Mouse (Mus musculus) neural tube, embryonic 13.5 days (tissue): ENCODE measurements around the gene Sptbn4. TPM values are rescaled to one million over a fixed set of nuclear protein-coding genes. Genes with fewer than 3 reads are reported as not detected.

Source experiments
- ATAC-seq: fragments of 200-750 bp; cut with Nextera tagmentation; 2 replicates; pipeline ENCODE4 v1.8.0; 2017; ENCODE audit warnings: low read depth, mild to moderate bottlenecking, moderate TSS enrichment, moderate library complexity
- H3K27ac ChIP-seq: fragments of 300-500 bp; sonication (generic); replicated peaks from 2 replicates; pipeline ENCODE4 v1.5.1; 2015; ENCODE audit warnings: moderate library complexity, mild to moderate bottlenecking, inconsistent platforms
- H3K27me3 ChIP-seq: fragments of 300-500 bp; sonication (generic); 2 replicates; pipeline ENCODE4 v1.6.1; 2015; ENCODE audit warnings: mild to moderate bottlenecking, inconsistent platforms
- H3K36me3 ChIP-seq: fragments of 300-500 bp; sonication (generic); 2 replicates; pipeline ENCODE4 v1.6.1; 2015; ENCODE audit warnings: mild to moderate bottlenecking, inconsistent platforms
- H3K4me1 ChIP-seq: fragments of 300-500 bp; sonication (generic); replicated peaks from 2 replicates; pipeline ENCODE4 v1.6.1; 2015; ENCODE audit warnings: inconsistent platforms
- H3K4me2 ChIP-seq: fragments of 300-500 bp; sonication (generic); 2 replicates; pipeline ENCODE4 v1.6.1; 2015; ENCODE audit warnings: inconsistent platforms, mild to moderate bottlenecking, moderate library complexity
- H3K4me3 ChIP-seq: fragments of 300-500 bp; sonication (generic); 2 replicates; pipeline ENCODE4 v1.5.1; 2015; ENCODE audit warnings: mild to moderate bottlenecking, inconsistent platforms
- H3K9ac ChIP-seq: fragments of 300-500 bp; sonication (generic); 2 replicates; pipeline ENCODE4 v1.6.1; 2015; ENCODE audit warnings: moderate library complexity, mild to moderate bottlenecking, inconsistent platforms
- H3K9me3 ChIP-seq: fragments of 300-500 bp; sonication (generic); 2 replicates; pipeline ENCODE4 v1.6.1; 2016; ENCODE audit warnings: inconsistent platforms
- WGBS: fragments of 180-500 bp; shearing (Covaris S2); methylation state at CpG from one replicate; pipeline ENCODE4 v1.1.7; 2015; 5-methylcytosine and 5-hydroxymethylcytosine counted together
- polyA plus RNA-seq: library from polyadenylated mRNA; unstranded; fragments of >200 nt; fragmentation: Nextera tagmentation; extraction: Ambion mirVana; gene quantifications from 2 replicates; pipeline ENCODE4 v1.2.1, GENCODE M21; 2015

Sptbn4 gene
- polyA plus RNA-seq, 1 experiment from 2014 or later: 2.8 TPM

DNA sequence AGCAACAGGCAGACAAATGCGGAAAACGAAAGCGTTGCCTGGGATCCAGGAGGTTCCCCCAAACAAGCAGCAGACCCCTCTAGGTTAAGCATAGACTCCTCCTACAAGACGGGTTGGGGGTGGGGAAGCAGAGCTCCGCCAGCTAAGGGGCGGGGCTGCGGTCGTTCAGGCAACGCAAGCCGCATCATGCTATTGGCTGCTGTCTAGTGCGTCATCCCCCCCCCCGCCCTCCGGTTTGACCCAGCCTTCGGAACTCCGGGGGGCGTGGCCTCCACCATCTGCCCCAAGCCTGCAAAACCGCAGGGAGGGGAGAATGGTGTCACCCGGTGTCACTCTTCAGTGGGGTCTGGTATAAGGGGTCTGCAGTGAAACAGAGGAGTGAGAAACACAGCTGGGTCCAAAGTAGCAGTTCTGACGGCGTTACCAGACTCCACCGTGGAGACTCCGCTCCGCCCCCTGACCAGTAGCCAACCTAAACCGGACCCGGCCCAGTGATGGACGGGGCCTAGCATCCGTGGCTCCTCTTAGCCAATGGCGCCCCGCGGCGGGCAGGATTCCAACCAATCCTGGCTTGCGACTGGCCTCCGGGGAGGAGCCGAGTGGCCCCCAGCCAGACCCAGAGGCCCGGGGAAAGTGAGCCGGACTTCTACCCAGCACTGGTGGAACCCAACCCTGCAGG, 25.8 kb upstream of the Sptbn4 start, which contains the start of gene Sertad3:
Sertad3 (plus strand) TSS at position 613 of the 679 bp plus-strand sequence.
- Histone ChIP-seq H3K4me3 (peak within 1 kb of the TSS; percentile 66), H3K4me2 (peak within 1 kb of the TSS; percentile 80), H3K9me3 (no peaks in the 10 kb centered on the region), H3K36me3 (peaks cover 9% of the 10 kb centered on the region), H3K4me1 (peaks cover 18% of the 10 kb centered on the region), H3K27me3 (no peaks in the 10 kb centered on the region), H3K9ac (peak within 1 kb of the TSS; percentile 73), H3K27ac (peak within 1 kb of the TSS; percentile 88)
- ATAC-seq: peak; percentile 94
- under 1% methylated on average over 36 of the region's 36 CpGs for WGBS

DNA sequence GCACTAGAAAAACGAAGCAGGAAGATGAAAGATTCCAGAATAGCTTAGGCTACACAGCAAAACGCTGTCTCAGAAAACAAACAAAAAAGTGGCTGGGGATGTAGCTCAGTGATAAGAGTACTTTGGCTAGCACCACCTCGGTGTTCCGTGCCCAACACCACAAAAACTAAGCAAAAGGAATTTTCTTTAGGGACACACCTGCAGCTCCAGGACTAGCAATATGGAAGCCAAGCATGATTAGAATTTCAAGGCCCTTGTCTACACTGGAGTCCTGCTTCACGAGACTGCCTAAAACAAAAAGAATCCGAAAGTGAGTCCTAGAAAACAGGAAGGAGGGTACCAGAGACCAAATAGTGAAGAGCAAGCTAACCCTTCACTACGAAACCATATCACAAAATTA, 25.1 kb upstream of the Sptbn4 start:
- Histone ChIP-seq H3K9me3 (no peaks in the 10 kb centered on the region), H3K9ac (0 out of 2 replicates have a peak overlapping the region, but pooled peaks have one; percentile 8), H3K27ac (peak overlapping the region; percentile 88; the same call in 1 of the 2 replicates), H3K4me3 (peak overlapping the region; percentile 66), H3K4me1 (peaks cover 18% of the 10 kb centered on the region), H3K4me2 (peak overlapping the region; percentile 80), H3K36me3 (peaks cover 9% of the 10 kb centered on the region), H3K27me3 (no peaks in the 10 kb centered on the region)
- ATAC-seq: no peak
- 47% methylated on average over 7 of the region's 7 CpGs for WGBS

DNA sequence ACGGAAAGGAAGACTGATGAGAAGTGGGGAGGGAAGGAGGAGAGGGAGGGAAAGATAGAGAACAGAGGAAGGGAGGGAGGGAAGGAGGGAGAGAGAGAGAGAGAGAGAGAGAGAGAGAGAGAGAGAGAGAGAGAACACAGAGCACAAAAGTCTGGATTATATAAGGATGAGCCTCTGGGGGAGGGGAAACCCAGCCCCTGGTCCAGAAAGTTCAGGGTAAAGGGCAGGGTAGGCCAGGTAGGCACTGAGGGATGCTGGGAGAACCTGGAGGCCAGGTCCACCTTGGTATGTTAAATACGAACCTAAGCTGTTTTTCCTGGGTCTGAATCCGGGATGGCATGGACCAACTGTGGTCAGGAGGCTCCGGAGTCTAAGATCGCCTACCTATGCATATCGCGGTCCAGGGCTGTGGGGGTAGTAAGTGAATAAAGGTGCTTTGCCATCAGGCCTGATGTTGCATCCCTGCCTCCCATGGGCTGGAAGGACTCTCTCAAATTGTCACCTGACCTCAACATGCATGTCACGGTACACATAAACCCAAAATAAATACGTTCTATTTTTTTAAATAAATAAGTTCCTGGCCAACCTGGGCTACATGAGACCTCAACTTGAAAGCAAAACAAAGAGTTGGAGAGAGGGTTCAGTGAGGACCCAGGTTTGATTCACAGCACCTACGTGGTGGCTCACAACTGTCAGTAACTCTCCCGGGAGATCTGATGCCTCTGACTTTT, 24.1 kb upstream of the Sptbn4 start:
- 91% methylated on average over 11 of the region's 11 CpGs for WGBS
- Histone ChIP-seq H3K9ac (no peak overlapping the region), H3K4me3 (no peak overlapping the region), H3K27me3 (no peaks in the 10 kb centered on the region), H3K4me1 (peaks cover 18% of the 10 kb centered on the region), H3K4me2 (no peak overlapping the region), H3K27ac (no peak overlapping the region), H3K9me3 (no peaks in the 10 kb centered on the region), H3K36me3 (peaks cover 4% of the 10 kb centered on the region)
- no peak for ATAC-seq

DNA sequence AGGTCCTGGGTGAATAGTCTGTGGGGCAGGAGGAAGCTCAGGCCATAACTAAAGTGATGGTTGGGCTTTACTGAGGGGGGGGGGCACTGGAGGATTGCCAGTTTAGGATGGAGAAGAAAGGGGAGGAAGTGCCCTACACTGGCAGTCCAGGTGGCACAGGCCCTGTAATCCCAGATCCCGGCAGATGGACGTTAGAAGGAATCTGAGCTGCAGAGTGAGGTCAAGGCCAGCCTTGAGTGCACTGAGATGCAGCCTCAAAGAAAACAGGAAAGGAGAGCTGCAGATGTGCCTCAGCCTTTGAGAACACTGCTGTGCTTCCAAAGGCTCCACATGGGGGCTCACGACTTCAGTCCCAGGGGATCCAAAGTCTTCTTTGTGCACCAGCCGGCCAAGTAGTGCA, 20.2 kb upstream of the Sptbn4 start:
- Histone ChIP-seq H3K4me1 (0 out of 2 replicates have a peak, but pooled peaks cover 4% of the 10 kb centered on the region), H3K9ac (no peak overlapping the region), H3K27me3 (no peaks in the 10 kb centered on the region), H3K4me2 (no peak overlapping the region), H3K9me3 (no peaks in the 10 kb centered on the region), H3K4me3 (no peak overlapping the region), H3K27ac (no peak overlapping the region), H3K36me3 (no peaks in the 10 kb centered on the region)
- WGBS: 31% methylated on average over 4 of the region's 4 CpGs
- no peak for ATAC-seq

DNA sequence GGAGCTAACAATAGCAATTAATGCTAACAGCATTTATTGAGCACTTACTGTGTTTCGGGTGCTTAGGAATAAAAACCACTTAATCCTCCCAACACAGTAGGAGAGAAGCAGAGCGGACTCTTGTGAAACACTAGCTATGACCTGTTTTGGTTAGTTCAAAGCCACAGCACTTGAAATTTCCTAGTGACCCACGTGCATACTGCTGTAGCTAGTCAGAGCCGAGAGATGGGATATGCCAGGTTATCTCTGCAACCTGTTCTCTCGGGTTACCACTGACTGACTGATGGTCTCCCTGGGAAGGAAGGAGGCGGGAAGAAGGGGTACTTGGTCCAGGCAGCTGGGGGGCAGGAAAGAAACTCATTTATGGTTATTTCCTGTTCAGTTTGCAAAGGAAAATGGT, 13.0 kb upstream of the Sptbn4 start:
- Histone ChIP-seq H3K4me1 (no peaks in the 10 kb centered on the region), H3K27ac (no peak overlapping the region), H3K36me3 (no peaks in the 10 kb centered on the region), H3K4me2 (no peak overlapping the region), H3K27me3 (no peaks in the 10 kb centered on the region), H3K4me3 (no peak overlapping the region), H3K9ac (no peak overlapping the region), H3K9me3 (no peaks in the 10 kb centered on the region)
- WGBS: 89% methylated on average over 6 of the region's 6 CpGs
- no peak for ATAC-seq

DNA sequence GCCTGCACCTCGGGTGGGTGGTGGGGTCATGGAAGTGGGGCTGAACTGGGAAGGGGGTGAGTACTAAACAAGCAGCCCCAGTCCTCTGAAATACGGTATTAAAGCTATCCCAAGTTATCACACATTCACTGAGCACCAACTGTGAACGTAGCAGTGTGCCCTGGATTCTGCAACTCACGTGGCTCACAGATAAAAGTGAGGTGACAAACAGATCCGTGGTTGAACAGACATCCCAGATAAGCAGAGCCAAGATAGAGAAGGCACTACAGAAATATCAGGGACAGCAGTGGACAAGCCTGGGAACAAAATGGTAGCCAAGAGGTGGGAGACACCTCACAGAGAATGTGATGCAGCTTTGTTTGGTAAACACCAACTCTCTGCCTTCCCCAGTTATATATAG, 12.2 kb upstream of the Sptbn4 start:
- no peaks in the 10 kb centered on the region for H3K27me3 ChIP-seq
- no peak for ATAC-seq
- H3K4me2 ChIP-seq: no peak overlapping the region
- no peak overlapping the region for H3K9ac ChIP-seq
- H3K4me3 ChIP-seq: no peak overlapping the region
- no peaks in the 10 kb centered on the region for H3K4me1 ChIP-seq
- no peaks in the 10 kb centered on the region for H3K36me3 ChIP-seq
- 91% methylated on average over 5 of the region's 5 CpGs for WGBS
- no peak overlapping the region for H3K27ac ChIP-seq
- no peaks in the 10 kb centered on the region for H3K9me3 ChIP-seq

DNA sequence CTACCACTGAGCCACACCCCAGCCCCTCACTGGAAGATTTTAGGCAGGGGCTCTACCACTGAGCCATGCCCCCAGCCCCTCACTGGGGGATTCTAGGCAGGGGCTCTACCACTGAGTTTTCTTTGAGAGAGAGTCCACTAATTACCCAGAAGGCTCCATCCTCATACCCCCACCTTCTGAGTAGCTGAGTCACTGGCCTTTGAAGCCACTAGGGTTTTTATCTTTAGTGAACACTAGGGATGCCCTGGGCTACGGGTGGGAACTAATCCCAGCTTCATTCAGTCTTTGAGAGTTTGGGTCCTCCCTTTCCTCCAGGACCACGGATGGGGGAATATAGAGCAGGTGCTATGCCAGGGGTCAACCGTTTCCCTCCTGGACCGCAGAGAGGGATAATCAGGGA, 11.1 kb upstream of the Sptbn4 start:
- no peaks in the 10 kb centered on the region for H3K27me3 ChIP-seq
- no peak overlapping the region for H3K4me2 ChIP-seq
- H3K9me3 ChIP-seq: no peaks in the 10 kb centered on the region
- no peak overlapping the region for H3K9ac ChIP-seq
- H3K36me3 ChIP-seq: no peaks in the 10 kb centered on the region
- no peak for ATAC-seq
- H3K27ac ChIP-seq: no peak overlapping the region
- no peak overlapping the region for H3K4me3 ChIP-seq
- no peaks in the 10 kb centered on the region for H3K4me1 ChIP-seq
- 91% methylated on average over 4 of the region's 4 CpGs for WGBS

DNA sequence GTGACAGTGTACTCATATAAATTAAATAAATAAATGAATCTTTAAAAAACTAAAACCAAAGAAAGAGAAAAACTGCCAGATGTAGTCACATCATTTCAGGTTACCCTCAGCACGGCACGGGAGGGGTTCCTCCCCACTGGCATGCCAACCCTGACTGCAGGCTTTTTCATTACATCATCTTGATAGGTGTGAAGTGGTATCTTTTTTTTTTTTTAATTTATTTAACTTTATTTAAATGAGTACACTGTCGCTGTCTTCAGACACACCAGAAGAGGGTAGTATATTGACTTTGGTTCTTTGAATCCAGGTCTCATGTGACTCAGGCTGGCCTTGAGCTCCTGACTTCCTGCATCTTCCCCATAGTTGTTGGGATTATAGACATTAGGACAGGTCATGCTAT, 7.8 kb upstream of the Sptbn4 start:
- no peak overlapping the region for H3K27ac ChIP-seq
- H3K9ac ChIP-seq: no peak overlapping the region
- H3K9me3 ChIP-seq: no peaks in the 10 kb centered on the region
- whole genome bisulfite sequencing: 95% methylated on average over 3 of the region's 3 CpGs
- H3K27me3 ChIP-seq: no peaks in the 10 kb centered on the region
- no peak for ATAC-seq
- no peaks in the 10 kb centered on the region for H3K4me1 ChIP-seq
- H3K36me3 ChIP-seq: no peaks in the 10 kb centered on the region
- H3K4me2 ChIP-seq: no peak overlapping the region
- no peak overlapping the region for H3K4me3 ChIP-seq

DNA sequence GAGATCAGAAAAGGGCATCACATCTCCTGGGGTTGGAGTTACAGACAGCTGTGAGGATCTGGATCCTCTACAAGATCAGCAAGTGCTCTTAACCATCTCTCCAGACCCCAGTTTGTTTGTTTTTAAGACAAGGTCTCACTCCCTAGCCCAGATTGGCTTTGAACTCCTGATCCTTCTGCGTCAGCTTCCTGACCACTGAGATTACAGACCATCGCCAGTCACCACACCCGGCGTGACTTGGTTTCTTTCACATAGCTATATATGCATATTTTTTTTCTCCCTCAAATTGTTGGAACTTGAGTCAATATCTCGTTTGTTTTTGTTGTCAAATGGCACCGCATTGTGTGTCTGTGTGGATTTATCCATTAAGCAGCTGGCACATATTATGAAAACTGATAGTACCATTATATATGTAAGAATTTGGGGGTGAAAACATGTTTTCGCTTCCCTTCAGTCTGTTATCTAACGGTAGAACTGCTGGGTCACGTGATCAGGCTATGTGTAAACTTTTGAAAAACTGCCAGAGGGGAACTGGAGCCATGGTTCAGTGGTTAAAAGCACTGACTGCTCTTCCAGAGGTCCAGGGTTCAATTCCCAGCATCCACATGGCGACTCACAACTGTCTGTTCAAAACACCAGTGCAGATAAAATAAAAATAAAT, 7.1 kb upstream of the Sptbn4 start:
- Histone ChIP-seq H3K9ac (no peak overlapping the region), H3K27me3 (no peaks in the 10 kb centered on the region), H3K27ac (no peak overlapping the region), H3K9me3 (no peaks in the 10 kb centered on the region), H3K4me2 (no peak overlapping the region), H3K36me3 (no peaks in the 10 kb centered on the region), H3K4me1 (no peaks in the 10 kb centered on the region), H3K4me3 (no peak overlapping the region)
- ATAC-seq: no peak
- 80% methylated on average over 10 of the region's 10 CpGs for WGBS

DNA sequence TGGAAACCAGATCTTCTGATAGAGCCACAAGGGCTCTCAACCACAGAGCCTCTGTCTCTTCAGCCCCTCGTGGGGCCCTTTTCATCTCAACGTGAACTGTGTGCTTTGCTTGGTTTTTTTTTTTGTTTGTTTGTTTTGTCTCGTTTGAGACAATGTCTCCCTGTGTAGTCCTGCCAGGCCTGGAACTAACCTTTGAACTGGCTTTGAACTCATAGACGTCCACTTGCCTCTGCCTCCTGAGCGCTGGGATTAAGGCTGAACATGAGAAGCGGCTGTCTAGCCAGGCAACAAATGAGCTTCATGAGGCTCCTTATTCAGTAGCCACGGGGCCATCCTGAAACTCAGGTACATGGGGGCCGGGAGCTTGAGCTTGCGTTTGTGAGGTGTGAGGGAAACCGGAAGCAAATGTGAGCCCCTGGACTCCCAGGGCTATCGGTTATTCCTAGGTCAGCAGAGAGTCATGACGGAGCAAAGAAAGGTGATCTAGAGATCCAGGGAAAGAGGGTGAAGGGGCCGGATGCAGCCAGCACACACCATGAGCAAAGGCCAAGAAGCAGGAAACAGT, 4.8 kb upstream of the Sptbn4 start:
- Histone ChIP-seq H3K27ac (no peak overlapping the region), H3K36me3 (no peaks in the 10 kb centered on the region), H3K27me3 (no peaks in the 10 kb centered on the region), H3K4me3 (no peak overlapping the region), H3K4me1 (peaks cover 9% of the 10 kb centered on the region; the same call in 1 of the 2 replicates), H3K9ac (no peak overlapping the region), H3K9me3 (no peaks in the 10 kb centered on the region), H3K4me2 (no peak overlapping the region)
- ATAC-seq: no peak
- WGBS: 60% methylated on average over 13 of the region's 13 CpGs

DNA sequence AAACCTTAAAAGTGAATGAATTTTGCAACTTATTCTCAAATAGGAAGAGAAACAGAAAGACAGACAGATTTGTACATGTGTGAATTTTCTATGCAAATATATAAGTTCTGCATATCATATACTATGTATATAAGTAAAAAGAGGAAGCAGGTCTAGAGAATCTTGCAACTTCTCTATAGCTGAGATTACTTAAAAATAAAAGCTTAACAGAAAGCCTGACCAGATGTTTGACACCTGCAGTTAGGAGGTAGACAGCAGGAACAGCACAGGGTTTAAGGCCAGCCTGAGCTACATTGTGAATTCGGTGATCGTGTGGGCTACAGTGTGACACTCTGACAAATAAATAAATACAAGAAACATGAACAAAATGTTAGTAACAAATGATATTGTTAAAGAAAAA, 3.9 kb upstream of the Sptbn4 start:
- H3K4me3 ChIP-seq: no peak overlapping the region
- 96% methylated on average over 2 of the region's 2 CpGs for WGBS
- no peaks in the 10 kb centered on the region for H3K36me3 ChIP-seq
- 0 out of 2 replicates have a peak, but pooled peaks cover 4% of the 10 kb centered on the region for H3K27me3 ChIP-seq
- H3K4me1 ChIP-seq: peaks cover 18% of the 10 kb centered on the region
- H3K27ac ChIP-seq: no peak overlapping the region
- no peak overlapping the region for H3K9ac ChIP-seq
- no peak for ATAC-seq
- no peaks in the 10 kb centered on the region for H3K9me3 ChIP-seq
- no peak overlapping the region for H3K4me2 ChIP-seq

DNA sequence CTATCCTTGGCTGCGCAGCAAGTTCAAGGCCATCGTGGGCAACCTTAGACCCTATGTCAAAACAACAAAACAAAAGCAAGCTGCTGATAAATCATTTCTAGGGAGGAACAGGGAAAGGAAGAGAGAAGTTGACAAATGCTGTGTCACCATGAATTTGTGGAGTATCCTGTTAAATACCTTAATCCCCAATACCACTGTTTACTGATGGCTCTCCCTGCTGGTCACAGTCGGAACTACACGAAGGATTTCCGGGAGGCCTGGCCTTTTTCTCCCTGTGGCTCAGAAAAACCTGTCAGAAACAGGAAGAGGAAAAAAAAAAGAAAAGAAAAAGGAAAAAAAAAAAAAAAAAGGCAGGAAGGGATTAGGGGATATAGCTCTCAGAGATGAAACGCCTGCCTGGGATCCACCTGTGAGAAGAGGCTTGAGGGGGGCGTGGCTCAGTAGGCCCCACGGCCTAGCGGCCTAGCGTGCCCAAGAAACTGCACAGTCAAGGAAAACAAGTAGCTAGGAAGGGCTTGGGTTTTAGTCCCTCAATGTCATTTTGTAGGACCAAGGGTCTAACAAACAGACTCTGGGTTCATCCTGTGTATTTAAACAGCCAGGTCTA, 1.9 kb upstream of the Sptbn4 start:
- Histone ChIP-seq H3K4me3 (no peak overlapping the region), H3K9ac (no peak overlapping the region), H3K9me3 (no peaks in the 10 kb centered on the region), H3K27ac (no peak overlapping the region), H3K4me1 (peaks cover 28% of the 10 kb centered on the region), H3K4me2 (no peak overlapping the region), H3K27me3 (peaks cover 22% of the 10 kb centered on the region), H3K36me3 (no peaks in the 10 kb centered on the region)
- WGBS: 59% methylated on average over 10 of the region's 10 CpGs
- no peak for ATAC-seq
